Mouse (Mus musculus) midbrain, postnatal 0 days (tissue): ENCODE data around the gene Xpot. TPM values are rescaled to one million over a fixed set of nuclear protein-coding genes. Genes with fewer than 3 reads are reported as not detected.

Source experiments
- ATAC-seq: fragments of 200-750 bp; cut with Nextera tagmentation; 2 replicates; pipeline ENCODE4 v1.8.0; 2017; ENCODE audit warnings: moderate number of reproducible peaks, mild to moderate bottlenecking, moderate TSS enrichment, moderate library complexity; ENCODE audit not compliant: low FRiP score
- DNase-seq: peaks from one replicate; pipeline ENCODE4 v3.0.0-alpha.2; 2015; ENCODE audit warnings: low spot score
- H3K27ac ChIP-seq: fragments of 300-500 bp; sonication (generic); 2 replicates; pipeline ENCODE4 v1.5.1; 2014; ENCODE audit warnings: low read depth, mild to moderate bottlenecking, low read length, mixed read lengths
- H3K27me3 ChIP-seq: fragments of 300-500 bp; sonication (generic); 2 replicates; pipeline ENCODE4 v1.6.1; 2014; ENCODE audit warnings: low read length, control low read depth, mixed read lengths; ENCODE audit not compliant: insufficient read depth
- H3K36me3 ChIP-seq: fragments of 300-500 bp; sonication (generic); 2 replicates; pipeline ENCODE4 v1.6.1; 2014; ENCODE audit warnings: low read length, control low read depth, mixed read lengths; ENCODE audit not compliant: insufficient read depth
- H3K4me1 ChIP-seq: fragments of 300-500 bp; sonication (generic); 2 replicates; pipeline ENCODE4 v1.6.1; 2014; ENCODE audit warnings: mild to moderate bottlenecking, control low read depth, antibody characterized with exemption, low read length, mixed read lengths; ENCODE audit not compliant: insufficient read depth
- H3K4me2 ChIP-seq: fragments of 300-500 bp; sonication (generic); 2 replicates; pipeline ENCODE4 v1.6.1; 2014; ENCODE audit warnings: low read depth, mild to moderate bottlenecking, low read length, mixed read lengths; ENCODE audit not compliant: poor library complexity, severe bottlenecking
- H3K4me3 ChIP-seq: fragments of 300-500 bp; sonication (generic); 2 replicates; pipeline ENCODE4 v1.5.1; 2014; ENCODE audit warnings: low read depth, mild to moderate bottlenecking, low read length, moderate library complexity
- H3K9ac ChIP-seq: fragments of 300-500 bp; sonication (generic); replicated peaks from 2 replicates; pipeline ENCODE4 v1.6.1; 2014; ENCODE audit warnings: mild to moderate bottlenecking, low read length, moderate library complexity, mixed read lengths; ENCODE audit not compliant: poor library complexity, severe bottlenecking
- H3K9me3 ChIP-seq: fragments of 300-500 bp; sonication (generic); 2 replicates; pipeline ENCODE4 v1.6.1; 2016; ENCODE audit warnings: low read length, control low read depth
- CTCF ChIP-seq: IDR thresholded peaks from 2 replicates; pipeline ENCODE4 v1.5.1; 2016; ENCODE audit warnings: antibody characterized with exemption, mild to moderate bottlenecking
- WGBS: fragments of 180-500 bp; shearing (Covaris S2); extraction: QIAGEN DNeasy Blood & Tissue Kit; methylation state at CpG from one replicate; pipeline ENCODE4 v1.1.7; 2014; 5-methylcytosine and 5-hydroxymethylcytosine counted together
- polyA plus RNA-seq: library from polyadenylated mRNA; unstranded; fragments of >200 nt; fragmentation: Nextera tagmentation; extraction: Ambion mirVana; gene quantifications from 2 replicates; pipeline ENCODE4 v1.2.1, GENCODE M21; 2015
- total RNA-seq: library from RNA; depleted of rRNA; stranded (reverse); fragments of >200 nt; gene quantifications from 2 replicates; pipeline ENCODE4 v1.2.3, GENCODE M21; 2014

The Xpot gene
- total and polyA plus RNA-seq, 2 experiments from 2014 or later = 26.6 to 111 TPM

DNA sequence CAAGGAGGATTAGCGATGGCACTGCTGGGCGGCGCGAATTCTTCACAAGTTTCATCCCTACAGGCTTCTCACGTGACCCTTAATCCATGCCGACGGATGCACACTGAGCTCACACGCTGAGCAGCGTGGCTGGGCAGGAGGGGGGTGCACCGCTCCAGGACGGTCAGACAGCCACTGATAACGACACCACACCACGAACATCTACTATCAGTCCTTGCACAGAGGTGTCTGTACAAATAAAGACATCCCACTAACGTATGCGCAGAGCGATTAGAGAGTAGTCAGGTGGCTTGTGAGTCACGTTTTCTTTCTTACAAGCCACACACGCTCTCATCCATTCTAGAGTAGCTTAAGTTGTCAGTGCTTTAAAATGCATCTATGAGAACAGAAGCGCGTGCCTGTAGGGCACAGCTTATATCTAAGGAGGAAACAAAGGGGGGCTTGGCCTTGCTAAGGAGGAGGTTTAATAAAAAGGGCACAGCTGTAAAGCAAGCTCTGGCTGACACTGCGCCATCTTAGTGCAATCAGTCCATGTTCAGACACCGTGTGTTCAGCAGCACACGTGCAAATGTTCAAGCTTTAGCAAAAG, 57.0 kb downstream of the Xpot start:
- no peaks in the 10 kb centered on the region for H3K27me3 ChIP-seq
- peak overlapping the region; percentile 13; the same call in 1 of the 2 replicates for H3K4me3 ChIP-seq
- peak overlapping the region; percentile 39; the same call in 1 of the 2 replicates for H3K9ac ChIP-seq
- DNase-seq = peak; percentile 62
- WGBS = 5% methylated on average over 23 of the region's 23 CpGs
- H3K4me1 ChIP-seq = 0 out of 2 replicates have a peak, but pooled peaks cover 7% of the 10 kb centered on the region
- H3K36me3 ChIP-seq = peaks cover 16% of the 10 kb centered on the region
- peak; percentile 92 for ATAC-seq
- TF ChIP-seq CTCF = no peak
- H3K4me2 ChIP-seq = peak overlapping the region; percentile 35
- H3K9me3 ChIP-seq = no peaks in the 10 kb centered on the region
- H3K27ac ChIP-seq = peak overlapping the region; percentile 80

DNA sequence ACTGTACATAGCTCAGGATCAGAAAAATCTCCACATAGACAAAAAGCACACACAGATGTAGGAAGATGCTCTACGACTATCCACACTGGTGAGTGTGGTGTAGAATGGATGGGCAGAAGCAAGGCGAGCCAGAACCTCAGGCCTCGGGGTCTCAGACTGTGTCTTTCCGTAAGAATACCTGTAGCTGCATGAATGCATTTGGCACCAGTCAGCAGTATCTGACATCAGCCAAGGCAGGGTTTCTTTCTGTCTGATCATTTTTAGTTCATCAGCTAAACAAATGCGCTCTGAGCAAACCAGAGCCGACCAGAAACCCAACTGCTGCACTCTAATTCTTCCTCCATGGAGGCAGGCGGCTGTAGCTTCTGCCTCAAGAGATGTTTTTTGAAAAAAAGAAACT, 57.6 kb downstream of the Xpot start:
- ATAC-seq (peak; percentile 47; the same call in 1 of the 2 replicates), DNase-seq (peak; percentile 5)
- Histone ChIP-seq H3K9me3 (no peaks in the 10 kb centered on the region), H3K4me2 (peak overlapping the region; percentile 35), H3K36me3 (peaks cover 16% of the 10 kb centered on the region), H3K4me1 (0 out of 2 replicates have a peak, but pooled peaks cover 7% of the 10 kb centered on the region), H3K9ac (no peak overlapping the region), H3K27ac (peak overlapping the region; percentile 80), H3K27me3 (no peaks in the 10 kb centered on the region), H3K4me3 (no peak overlapping the region)
- 34% methylated on average over 7 of the region's 7 CpGs for WGBS
- no peak for TF ChIP-seq CTCF

DNA sequence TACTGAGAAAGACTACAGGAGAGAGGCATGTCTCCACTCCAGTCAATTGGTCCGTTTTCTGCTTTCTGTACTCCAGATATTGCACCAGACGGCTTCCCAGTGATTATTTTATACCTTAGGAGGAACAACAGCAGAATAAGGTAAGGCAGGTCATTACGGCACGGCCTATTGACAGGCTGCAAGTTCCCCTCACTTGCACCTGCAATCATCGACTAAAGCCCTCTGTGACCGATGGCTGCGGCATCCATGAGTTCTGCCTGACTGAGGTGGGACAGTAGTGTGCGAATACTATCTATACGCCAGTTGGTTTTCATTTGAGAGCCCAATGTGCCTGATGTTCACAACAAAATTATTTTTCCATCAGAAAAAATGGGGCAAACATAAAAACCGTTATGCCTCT, 58.1 kb downstream of the Xpot start:
- no peak for DNase-seq
- H3K27me3 ChIP-seq = no peaks in the 10 kb centered on the region
- no peak overlapping the region for H3K4me3 ChIP-seq
- TF ChIP-seq CTCF = no peak
- H3K4me1 ChIP-seq = 0 out of 2 replicates have a peak, but pooled peaks cover 7% of the 10 kb centered on the region
- H3K9ac ChIP-seq = no peak overlapping the region
- WGBS = 97% methylated on average over 10 of the region's 10 CpGs
- H3K9me3 ChIP-seq = no peaks in the 10 kb centered on the region
- peaks cover 18% of the 10 kb centered on the region for H3K36me3 ChIP-seq
- no peak overlapping the region for H3K4me2 ChIP-seq
- H3K27ac ChIP-seq = no peak overlapping the region
- ATAC-seq = no peak

DNA sequence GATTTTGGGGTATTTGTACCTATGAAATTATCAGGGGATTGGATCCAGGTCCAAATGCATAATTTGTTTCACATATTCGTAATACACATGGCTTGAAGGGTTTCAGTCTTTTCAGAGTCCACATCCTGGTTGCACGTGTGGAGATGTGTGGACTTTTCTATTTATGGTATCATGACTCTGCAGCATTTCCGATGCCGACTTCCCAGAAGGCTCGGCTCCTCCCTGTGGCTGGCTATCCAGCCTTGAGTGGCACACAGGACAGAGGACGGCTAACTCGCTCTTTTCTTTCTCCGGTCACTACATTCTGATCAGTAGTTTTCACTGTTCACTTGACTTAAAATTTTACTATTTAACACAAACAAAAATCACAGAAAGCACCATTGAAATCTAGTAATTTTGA, 61.7 kb downstream of the Xpot start:
- H3K9ac ChIP-seq = no peak overlapping the region
- WGBS = 86% methylated on average over 8 of the region's 8 CpGs
- no peak overlapping the region for H3K27ac ChIP-seq

DNA sequence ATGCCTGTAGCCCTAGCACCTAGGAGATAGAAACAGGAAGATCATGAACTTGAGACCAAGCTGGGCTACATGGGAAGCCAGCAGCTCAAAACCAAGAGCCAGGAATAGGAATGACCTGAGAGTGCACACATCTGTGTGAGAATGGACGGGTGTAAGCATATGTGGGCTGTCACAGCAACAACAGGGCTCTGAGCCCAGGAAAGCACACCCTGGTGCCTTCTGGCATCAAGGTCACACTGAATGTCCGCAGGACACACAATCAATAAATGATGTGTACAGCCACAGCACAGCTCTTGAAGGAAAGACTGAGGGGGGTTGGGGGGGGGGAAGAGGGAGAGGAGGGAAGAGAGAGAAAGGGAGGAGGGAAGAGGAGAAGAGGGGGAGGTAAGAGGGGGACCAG, 67.9 kb downstream of the Xpot start:
- peaks cover 46% of the 10 kb centered on the region for H3K36me3 ChIP-seq

More for the DNA sequence above, 61.7 kb downstream of the Xpot start:
- no peak for TF ChIP-seq CTCF
- no peaks in the 10 kb centered on the region for H3K27me3 ChIP-seq
- H3K9me3 ChIP-seq = no peaks in the 10 kb centered on the region
- H3K4me3 ChIP-seq = no peak overlapping the region
- 0 out of 2 replicates have a peak, but pooled peaks cover 3% of the 10 kb centered on the region for H3K4me1 ChIP-seq
- DNase-seq (no peak), ATAC-seq (no peak)
- no peak overlapping the region for H3K4me2 ChIP-seq
- peaks cover 18% of the 10 kb centered on the region for H3K36me3 ChIP-seq

DNA sequence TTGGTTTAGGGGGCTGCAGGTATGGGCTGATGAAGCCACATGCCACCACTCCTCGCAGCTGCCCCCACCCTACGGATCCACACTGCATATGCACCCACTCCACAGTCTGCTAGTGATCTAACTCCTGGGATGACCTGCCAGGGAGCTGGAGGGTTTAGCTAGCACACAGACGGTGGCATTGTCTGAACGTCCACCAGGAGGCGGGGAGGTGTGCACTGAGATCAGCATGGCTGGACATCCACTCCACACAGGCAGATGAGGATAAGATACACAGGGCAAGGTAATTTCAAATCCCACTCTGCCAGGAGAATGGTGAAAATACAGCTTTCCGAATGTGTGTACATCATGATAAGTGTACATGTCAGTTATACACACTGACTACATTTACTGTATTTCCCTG, 69.9 kb downstream of the Xpot start:
- Histone ChIP-seq H3K27ac (no peak overlapping the region), H3K4me1 (no peaks in the 10 kb centered on the region), H3K4me3 (no peak overlapping the region), H3K36me3 (peaks cover 60% of the 10 kb centered on the region), H3K9ac (no peak overlapping the region), H3K27me3 (no peaks in the 10 kb centered on the region), H3K4me2 (no peak overlapping the region), H3K9me3 (no peaks in the 10 kb centered on the region)
- ATAC-seq = no peak
- no peak for DNase-seq
- WGBS = 72% methylated on average over 6 of the region's 6 CpGs
- peak; percentile 33 for TF ChIP-seq CTCF

More for the DNA sequence above, 67.9 kb downstream of the Xpot start:
- Histone ChIP-seq H3K4me3 (no peak overlapping the region), H3K27me3 (no peaks in the 10 kb centered on the region), H3K9ac (no peak overlapping the region), H3K27ac (no peak overlapping the region), H3K4me1 (no peaks in the 10 kb centered on the region), H3K4me2 (no peak overlapping the region), H3K9me3 (no peaks in the 10 kb centered on the region)
- DNase-seq = no peak
- 84% methylated on average over 2 of the region's 2 CpGs for WGBS
- TF ChIP-seq CTCF = no peak
- ATAC-seq = no peak
